Mouse (Mus musculus): Measurements from ENCODE around the gene Rhox2b. TPM values are rescaled to one million over a fixed set of nuclear protein-coding genes. Genes with fewer than 3 reads are reported as not detected.

Gene Rhox2b
- polyA plus RNA-seq (2012; rRNA removed; ENCODE audit: low replicate concordance) = not detected in 2 replicates

DNA sequence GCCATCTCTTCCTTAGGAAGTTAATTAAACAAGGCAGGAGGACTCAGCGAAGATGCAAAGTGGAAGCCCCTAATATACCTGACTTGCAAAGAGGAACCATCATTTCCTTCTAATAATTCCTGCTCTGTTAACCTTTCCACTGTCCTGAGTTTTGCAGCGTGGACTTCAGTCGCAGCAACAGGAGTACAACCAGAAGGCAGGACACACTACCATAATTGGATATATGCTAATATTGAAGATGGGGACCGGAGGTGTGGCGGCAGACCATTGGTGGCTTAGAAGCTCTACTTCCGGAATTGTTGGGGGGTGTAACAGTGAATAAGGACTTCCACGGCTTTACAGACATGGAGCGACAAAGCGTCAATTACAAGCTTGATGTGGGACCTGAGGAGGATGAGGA lies at the start of gene Rhox2b:
Gene Rhox2b, plus strand, starts transcription at position 301 of the 400 bp plus-strand sequence.

DNA sequence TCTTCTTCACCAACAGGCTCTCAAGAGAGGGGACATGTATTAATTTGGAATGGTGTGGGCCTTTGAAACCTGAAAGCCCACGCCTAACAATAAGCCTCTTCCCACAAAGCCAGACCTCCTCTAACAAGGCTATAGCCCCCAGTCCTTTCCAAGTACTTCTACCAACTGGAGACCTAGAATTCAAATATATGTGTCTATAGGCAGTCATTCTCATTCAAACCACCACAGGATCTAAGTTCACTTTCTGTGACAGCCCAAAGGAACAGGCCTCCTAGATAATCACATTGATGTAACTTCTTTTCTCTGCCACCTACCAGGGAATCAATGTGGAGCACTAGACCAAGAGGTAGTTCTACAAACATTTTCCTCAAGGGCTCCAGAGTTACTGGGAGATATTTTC lies 32.1 kb upstream of the Rhox2b start, which contains the start of gene Rhox3a2:
Gene Rhox3a2, plus strand, starts transcription at position 301 of the 400 bp plus-strand sequence.

DNA sequence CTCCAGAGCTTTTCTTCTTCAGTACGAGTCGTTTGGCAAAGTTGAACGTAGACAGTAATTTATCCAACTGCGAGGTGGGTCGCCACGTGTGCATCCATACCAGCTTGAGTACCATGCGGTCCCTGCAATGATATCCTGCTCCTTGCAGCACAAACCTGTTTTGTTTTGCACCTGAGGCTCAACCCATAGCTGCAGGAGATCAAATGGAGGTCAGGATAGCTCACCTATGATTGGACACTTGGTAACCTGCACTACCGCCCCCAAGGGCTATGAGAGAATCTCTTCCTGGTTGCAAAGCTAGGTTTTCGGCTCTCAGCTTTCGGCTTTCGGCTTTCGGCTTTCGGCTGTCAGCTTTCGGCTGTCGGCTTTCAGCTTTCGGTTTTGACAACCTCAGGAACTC lies 21.3 kb upstream of the Rhox2b start, which contains the start of gene Rhox4a2:
Gene Rhox4a2, plus strand, starts transcription at position 301 of the 400 bp plus-strand sequence.

DNA sequence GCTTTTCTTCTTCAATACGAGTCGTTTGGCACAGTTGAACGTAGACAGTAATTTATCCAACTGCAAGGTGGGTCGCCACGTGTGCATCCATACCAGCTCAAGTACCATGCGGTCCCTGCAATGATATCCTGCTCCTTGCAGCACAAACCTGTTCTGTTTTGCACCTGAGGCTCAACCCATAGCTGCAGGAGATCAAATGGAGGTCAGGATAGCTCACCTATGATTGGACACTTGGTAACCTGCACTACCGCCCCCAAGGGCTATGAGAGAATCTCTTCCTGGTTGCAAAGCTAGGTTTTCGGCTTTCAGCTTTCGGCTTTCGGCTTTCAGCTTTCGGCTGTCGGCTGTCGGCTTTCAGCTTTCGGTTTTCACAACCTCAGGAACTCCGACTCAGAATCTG lies 20.3 kb downstream of the Rhox2b start, which contains the start of gene Rhox4b:
Gene Rhox4b, plus strand, starts transcription at position 301 of the 400 bp plus-strand sequence.

DNA sequence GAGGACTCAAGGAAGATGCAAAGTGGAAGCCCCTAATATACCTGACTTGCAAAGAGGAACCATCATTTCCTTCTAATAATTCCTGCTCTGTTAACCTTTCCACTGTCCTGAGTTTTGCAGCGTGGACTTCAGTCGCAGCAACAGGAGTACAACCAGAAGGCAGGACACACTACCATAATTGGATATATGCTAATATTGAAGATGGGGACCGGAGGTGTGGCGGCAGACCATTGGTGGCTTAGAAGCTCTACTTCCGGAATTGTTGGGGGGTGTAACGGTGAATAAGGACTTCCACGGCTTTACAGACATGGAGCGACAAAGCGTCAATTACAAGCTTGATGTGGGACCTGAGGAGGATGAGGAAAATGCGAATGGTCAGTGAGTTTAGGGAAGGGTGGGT lies 41.5 kb downstream of the Rhox2b start, which contains the start of gene Rhox2c:
Gene Rhox2c, plus strand, starts transcription at position 301 of the 400 bp plus-strand sequence.

DNA sequence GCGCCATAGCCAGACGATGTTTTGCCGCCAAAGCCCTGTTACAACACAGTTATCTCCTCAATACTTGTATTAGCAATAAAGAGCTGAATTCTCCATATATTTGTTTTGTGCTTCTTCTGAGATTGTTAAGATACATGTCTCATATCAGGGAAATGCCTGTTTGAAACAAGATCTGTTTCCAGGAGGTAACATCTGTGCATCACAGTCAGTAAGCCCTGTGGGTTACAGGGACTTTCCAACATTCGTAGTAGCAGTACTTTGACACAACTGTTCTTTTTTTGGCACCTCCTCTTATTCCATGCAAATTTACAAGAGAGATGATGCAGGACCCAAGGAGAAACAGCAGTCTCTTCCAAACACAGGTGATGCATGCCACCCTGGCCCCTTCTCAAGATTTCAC lies 46.4 kb downstream of the Rhox2b start, which contains the start of gene Rhox3c:
Gene Rhox3c, plus strand, starts transcription at position 301 of the 400 bp plus-strand sequence.

Other genes starting within 250 kb of the Rhox2b start
- not detected in 2 replicates for gene Akap14, start 243.2 kb upstream of the Rhox2b start, polyA plus RNA-seq (2012; rRNA removed; ENCODE audit: low replicate concordance)
- gene Ndufa1, start 220.9 kb upstream of the Rhox2b start, polyA plus RNA-seq (2012; rRNA removed; ENCODE audit: low replicate concordance) = 310 and 473 TPM in 2 replicates
- gene Rnf113a1, start 220.8 kb upstream of the Rhox2b start, polyA plus RNA-seq (2012; rRNA removed; ENCODE audit: low replicate concordance) = 1.0 and 3.1 TPM in 2 replicates
- gene Gm9, start 201.0 kb upstream of the Rhox2b start, polyA plus RNA-seq (2012; rRNA removed; ENCODE audit: low replicate concordance) = not detected in 2 replicates
- not detected in 2 replicates for gene Rhox1, start 189.8 kb upstream of the Rhox2b start, polyA plus RNA-seq (2012; rRNA removed; ENCODE audit: low replicate concordance)
- not detected in 2 replicates for gene Rhox2a, start 167.1 kb upstream of the Rhox2b start, polyA plus RNA-seq (2012; rRNA removed; ENCODE audit: low replicate concordance)
- not detected in 2 replicates for gene Rhox3a, start 162.1 kb upstream of the Rhox2b start, polyA plus RNA-seq (2012; rRNA removed; ENCODE audit: low replicate concordance)
- not detected in 2 replicates for gene Rhox4a, start 146.7 kb upstream of the Rhox2b start, polyA plus RNA-seq (2012; rRNA removed; ENCODE audit: low replicate concordance)
- gene Rhox3a2, start 32.0 kb upstream of the Rhox2b start, polyA plus RNA-seq (2012; rRNA removed; ENCODE audit: low replicate concordance) = not detected in 2 replicates
- gene Rhox4a2, start 21.2 kb upstream of the Rhox2b start, polyA plus RNA-seq (2012; rRNA removed; ENCODE audit: low replicate concordance) = not detected in 2 replicates
- not detected in 2 replicates for gene Rhox4b, start 20.4 kb downstream of the Rhox2b start, polyA plus RNA-seq (2012; rRNA removed; ENCODE audit: low replicate concordance)
- gene Rhox2c, start 41.6 kb downstream of the Rhox2b start, polyA plus RNA-seq (2012; rRNA removed; ENCODE audit: low replicate concordance) = not detected in 2 replicates
- gene Rhox3c, start 46.5 kb downstream of the Rhox2b start, polyA plus RNA-seq (2012; rRNA removed; ENCODE audit: low replicate concordance) = not detected in 2 replicates
- not detected in 2 replicates for gene Rhox4c, start 68.3 kb downstream of the Rhox2b start, polyA plus RNA-seq (2012; rRNA removed; ENCODE audit: low replicate concordance)
- gene Rhox2d, start 81.4 kb downstream of the Rhox2b start, polyA plus RNA-seq (2012; rRNA removed; ENCODE audit: low replicate concordance) = not detected in 2 replicates
- gene Rhox4d, start 102.3 kb downstream of the Rhox2b start, polyA plus RNA-seq (2012; rRNA removed; ENCODE audit: low replicate concordance) = not detected in 2 replicates
- not detected in 2 replicates for gene Rhox2e, start 118.4 kb downstream of the Rhox2b start, polyA plus RNA-seq (2012; rRNA removed; ENCODE audit: low replicate concordance)
- gene Rhox3e, start 130.0 kb downstream of the Rhox2b start, polyA plus RNA-seq (2012; rRNA removed; ENCODE audit: low replicate concordance) = not detected in 2 replicates
- gene Rhox4e, start 145.3 kb downstream of the Rhox2b start, polyA plus RNA-seq (2012; rRNA removed; ENCODE audit: low replicate concordance) = not detected in 2 replicates
- not detected in 2 replicates for gene Rhox2f, start 159.3 kb downstream of the Rhox2b start, polyA plus RNA-seq (2012; rRNA removed; ENCODE audit: low replicate concordance)
- not detected in 2 replicates for gene Rhox3f, start 168.9 kb downstream of the Rhox2b start, polyA plus RNA-seq (2012; rRNA removed; ENCODE audit: low replicate concordance)
- gene Rhox4f, start 195.6 kb downstream of the Rhox2b start, polyA plus RNA-seq (2012; rRNA removed; ENCODE audit: low replicate concordance) = not detected in 2 replicates
- not detected in 2 replicates for gene Rhox3g, start 216.5 kb downstream of the Rhox2b start, polyA plus RNA-seq (2012; rRNA removed; ENCODE audit: low replicate concordance)
- gene Rhox2g, start 231.4 kb downstream of the Rhox2b start, polyA plus RNA-seq (2012; rRNA removed; ENCODE audit: low replicate concordance) = not detected in 2 replicates
- not detected in 2 replicates for gene Rhox4g, start 239.3 kb downstream of the Rhox2b start, polyA plus RNA-seq (2012; rRNA removed; ENCODE audit: low replicate concordance)